Mouse (Mus musculus) liver, postnatal 0 days (tissue): ENCODE results near the gene Fam19a5.

ENCODE experiments used
- CTCF ChIP-seq: sonication (generic); IDR thresholded peaks from 2 replicates; pipeline ENCODE4 v1.5.1; 2016; ENCODE audit warnings: antibody characterized with exemption, low read depth
- EP300 ChIP-seq: IDR thresholded peaks from 2 replicates; pipeline ENCODE4 v1.6.1; 2016; ENCODE audit warnings: antibody characterized with exemption, low read depth, mild to moderate bottlenecking

GRCm38 (mm10) chr15:87667416-87667815 is 123.3 kb downstream of the Fam19a5 start:
- TF ChIP-seq CTCF (no peak), EP300 (no peak)
